Mouse (Mus musculus) adrenal gland, adult 18-20 months (tissue): ENCODE measurements around the gene Capn13. TPM values are rescaled to one million over a fixed set of nuclear protein-coding genes. Genes with fewer than 3 reads are reported as not detected.
"Not testable (repeated sequence)": the region's sequence is repeated elsewhere in the genome, so short reads cannot be mapped to it uniquely, and the experiment has no call there.

Experiments
- DNase-seq, 2 experiments: peaks; one replicate each; pipeline ENCODE4 v3.0.0; 2021 to 2022; ENCODE audit warnings: low spot score in 2 of 2
- total RNA-seq, 2 experiments: library from RNA; stranded (reverse); gene quantifications; 1 replicate in 1 of 2; 2 replicates in 1 of 2; pipeline ENCODE4 v1.2.3; 2021

Gene Capn13
- total RNA-seq, 2 experiments from 2014 or later: not detected

- not testable (repeated sequence) for DNase-seq
Observed at GRCm38 (mm10) chr17:73282702-73283101, 118.0 kb downstream of the Capn13 start.

GRCm38 (mm10) chr17:73277770-73278169 lies 122.9 kb downstream of the Capn13 start:
- no peak for DNase-seq

GRCm38 (mm10) chr17:73275066-73275465 lies 125.6 kb downstream of the Capn13 start:
- DNase-seq: no peak

GRCm38 (mm10) chr17:73273809-73274208 lies 126.9 kb downstream of the Capn13 start:
- no peak for DNase-seq

- DNase-seq: no peak
Observed at GRCm38 (mm10) chr17:73271797-73272600, 128.7 kb downstream of the Capn13 start.

GRCm38 (mm10) chr17:73270871-73271796 lies 129.5 kb downstream of the Capn13 start:
- DNase-seq: no peak

GRCm38 (mm10) chr17:73263077-73263501 lies 137.6 kb downstream of the Capn13 start:
- peak; percentile 55 to 67 for DNase-seq

GRCm38 (mm10) chr17:73262558-73262957 lies 138.1 kb downstream of the Capn13 start:
- no peak for DNase-seq

- DNase-seq: not testable (repeated sequence)
Observed at GRCm38 (mm10) chr17:73259258-73259657, 141.4 kb downstream of the Capn13 start.

GRCm38 (mm10) chr17:73258620-73259019 lies 142.0 kb downstream of the Capn13 start:
- no peak for DNase-seq
